Mouse (Mus musculus) kidney, postnatal 10 days (tissue): ENCODE data around the gene Bckdha.

Experiments
- DNase-seq: peaks from one replicate; pipeline ENCODE4 v3.0.0; 2021; ENCODE audit warnings: mixed read lengths

Bckdha gene

GRCm38 (mm10) chr7:25658657-25659472 is at the start of gene Bckdha, which contains the start of gene Exosc5:
Gene Bckdha (minus strand): TSS chr7:25658981.
Gene Exosc5 (plus strand): TSS chr7:25659164.
- DNase-seq: peak; percentile 99

GRCm38 (mm10) chr7:25707581-25708292 is 49.0 kb upstream of the Bckdha start:
- peak; percentile 77 for DNase-seq

DNA sequence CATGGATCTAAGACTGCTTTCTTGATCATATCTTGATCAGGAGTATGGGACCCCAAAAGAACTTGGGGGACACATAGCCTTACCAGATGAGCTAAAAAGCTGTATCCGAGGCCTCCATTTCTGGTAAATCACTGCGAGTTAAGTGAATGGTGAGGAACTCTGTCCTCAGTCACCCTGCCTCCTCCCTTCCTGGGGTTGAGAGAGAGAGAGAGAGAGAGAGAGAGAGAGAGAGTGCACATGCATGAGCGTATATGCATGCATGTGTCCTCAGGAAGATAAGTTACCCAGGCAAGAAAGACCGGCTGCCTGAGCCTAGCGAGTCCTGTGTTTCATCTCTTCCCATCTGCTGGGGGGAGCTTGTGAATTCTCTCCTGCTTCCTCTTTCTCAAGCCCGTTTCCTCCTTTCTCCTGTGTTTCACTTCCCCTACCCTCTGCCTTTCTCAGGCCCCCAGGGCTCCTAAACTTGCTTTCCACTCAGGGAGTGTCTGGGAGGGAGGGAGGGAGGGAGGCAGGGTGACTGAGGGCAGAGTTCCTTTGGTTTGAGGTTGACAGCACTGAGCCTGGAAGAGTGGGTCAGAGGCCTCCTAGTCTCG is 47.9 kb upstream of the Bckdha start:
- no peak for DNase-seq

GRCm38 (mm10) chr7:25705801-25706251 is 47.0 kb upstream of the Bckdha start:
- peak; percentile 69 for DNase-seq

- no peak for DNase-seq
These were observed 46.1 kb upstream of the Bckdha start for GRCm38 (mm10) chr7:25704716-25705364.

DNA sequence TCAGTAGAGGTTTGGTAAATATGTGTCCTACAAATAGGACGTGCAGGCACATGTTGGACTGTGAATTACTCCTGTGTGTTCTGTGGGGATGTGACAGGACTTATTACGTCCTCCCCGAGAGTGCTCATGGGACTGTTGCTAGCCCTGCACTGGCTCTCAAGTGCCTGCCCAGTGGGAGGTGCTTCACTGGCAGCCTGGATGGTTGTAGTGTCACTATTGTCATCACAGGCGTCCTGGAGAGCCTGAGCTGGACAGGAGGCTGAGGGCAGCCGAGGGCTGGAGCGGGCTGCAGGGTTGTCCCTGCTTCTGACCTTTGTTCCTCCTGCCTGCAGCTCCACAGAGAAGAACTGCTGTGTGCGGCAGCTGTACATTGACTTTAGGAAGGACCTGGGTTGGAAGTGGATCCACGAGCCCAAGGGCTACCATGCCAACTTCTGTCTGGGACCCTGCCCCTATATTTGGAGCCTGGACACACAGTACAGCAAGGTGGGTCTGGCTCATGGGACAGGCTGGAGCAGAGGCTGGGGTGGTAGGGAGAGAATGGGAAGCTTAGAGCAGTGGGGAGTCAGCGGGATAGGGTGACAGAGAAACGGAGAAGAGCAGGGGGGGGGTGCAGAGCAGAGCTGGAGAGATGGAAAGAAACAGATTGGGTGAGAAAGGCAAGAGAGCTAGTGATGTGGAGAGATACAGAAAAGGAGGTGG is 45.2 kb upstream of the Bckdha start:
- DNase-seq: no peak

DNA sequence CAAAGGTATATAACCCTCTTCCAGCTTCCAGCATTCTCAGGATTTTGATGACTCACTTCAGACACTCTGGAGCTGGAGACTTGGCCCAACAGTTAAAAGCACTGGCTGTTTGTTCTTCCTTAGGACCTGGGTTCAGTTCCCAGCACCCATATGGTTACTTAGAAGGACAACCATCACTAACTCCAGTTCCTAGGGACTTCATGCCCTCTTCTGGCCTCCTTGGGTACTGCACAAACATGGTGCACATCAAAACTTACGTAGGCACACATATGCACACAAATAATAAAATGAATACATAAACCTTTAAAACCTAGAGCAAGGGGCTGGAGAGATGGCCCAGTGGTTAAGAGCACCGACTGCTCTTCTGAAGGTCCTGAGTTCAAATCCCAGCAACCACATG is 43.6 kb upstream of the Bckdha start:
- no peak for DNase-seq

GRCm38 (mm10) chr7:25700732-25701131 is 42.0 kb upstream of the Bckdha start:
- DNase-seq: no peak

DNA sequence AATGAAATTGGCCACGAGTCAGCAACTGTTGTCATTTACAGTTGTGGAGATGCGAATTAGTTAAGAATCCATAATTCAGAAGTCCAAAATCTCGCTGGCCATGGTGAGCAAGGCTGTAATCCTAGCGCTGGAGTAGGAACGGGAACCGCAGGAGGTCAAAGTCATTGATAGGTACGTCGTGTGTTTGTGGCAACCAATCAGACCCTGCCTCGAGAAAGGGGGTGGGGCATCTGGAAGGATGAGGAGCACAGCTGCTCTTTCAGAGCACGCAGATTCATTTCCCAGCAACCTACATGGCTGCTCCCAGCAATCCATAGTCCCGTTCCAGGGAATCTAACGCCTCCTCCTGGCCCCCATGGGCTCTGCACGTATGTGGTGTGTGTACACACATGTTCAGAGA is 41.1 kb upstream of the Bckdha start:
- no peak for DNase-seq

GRCm38 (mm10) chr7:25694104-25694503 is 35.3 kb upstream of the Bckdha start:
- DNase-seq: no peak

DNA sequence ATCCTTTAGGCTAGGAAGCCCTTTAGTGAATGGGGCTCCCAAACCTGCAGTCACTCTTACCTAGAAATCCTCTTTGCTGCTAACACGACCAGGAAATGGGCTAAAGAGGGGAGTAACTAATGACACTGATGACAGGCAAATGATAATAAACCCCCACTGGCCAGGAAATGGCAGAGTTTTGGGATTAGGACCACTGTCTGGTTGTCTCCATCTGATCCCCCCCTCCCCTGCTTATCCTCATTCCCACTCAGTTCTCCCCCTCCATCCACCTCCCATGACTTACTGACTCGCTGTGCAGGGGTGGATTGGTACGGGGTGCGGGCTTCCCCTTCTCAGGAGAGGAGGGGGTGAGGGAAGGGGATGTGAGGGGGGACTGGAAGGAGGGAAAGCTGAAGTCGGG is 31.3 kb upstream of the Bckdha start:
- DNase-seq: no peak

GRCm38 (mm10) chr7:25689603-25690021 is 30.8 kb upstream of the Bckdha start:
- no peak for DNase-seq

DNA sequence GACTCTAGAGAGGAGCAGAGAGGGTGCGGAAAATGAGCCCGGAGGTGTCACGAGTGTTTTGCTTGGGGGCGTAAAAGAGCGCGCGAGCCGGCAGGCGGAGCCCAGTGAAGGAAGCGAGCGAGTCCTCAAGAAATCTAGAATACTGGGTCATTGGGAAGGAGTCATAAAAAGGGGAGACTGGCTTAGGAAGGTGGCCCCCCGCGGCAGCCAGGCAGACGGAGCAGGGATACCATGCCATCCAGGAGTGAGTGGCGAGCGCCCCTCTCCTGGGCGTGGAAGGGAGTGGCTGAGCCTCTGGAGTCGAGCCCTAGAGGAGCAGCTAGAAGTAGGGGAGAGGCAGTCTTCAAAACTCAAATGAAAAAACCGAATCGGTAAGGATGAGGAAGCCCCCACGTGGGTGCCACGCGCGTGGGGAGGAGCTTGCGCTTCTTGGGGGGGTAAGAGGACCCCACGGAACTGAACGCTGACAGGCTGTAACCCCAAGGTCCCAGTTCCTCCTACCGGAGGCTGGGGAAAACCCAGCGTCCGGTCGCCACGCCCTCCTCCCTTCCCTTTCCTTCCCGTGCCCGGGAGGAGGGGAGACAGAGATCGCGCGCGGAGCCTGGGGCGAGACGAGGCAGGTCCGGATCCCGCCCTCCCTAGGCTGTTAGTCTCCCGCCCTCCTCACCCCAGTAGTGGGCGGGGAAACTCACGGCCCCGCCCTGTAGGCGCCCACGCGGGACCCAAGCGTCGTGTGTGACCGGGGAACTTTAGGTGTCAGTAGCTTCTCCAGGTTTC is 30.2 kb upstream of the Bckdha start:
- DNase-seq: peak; percentile 88

DNA sequence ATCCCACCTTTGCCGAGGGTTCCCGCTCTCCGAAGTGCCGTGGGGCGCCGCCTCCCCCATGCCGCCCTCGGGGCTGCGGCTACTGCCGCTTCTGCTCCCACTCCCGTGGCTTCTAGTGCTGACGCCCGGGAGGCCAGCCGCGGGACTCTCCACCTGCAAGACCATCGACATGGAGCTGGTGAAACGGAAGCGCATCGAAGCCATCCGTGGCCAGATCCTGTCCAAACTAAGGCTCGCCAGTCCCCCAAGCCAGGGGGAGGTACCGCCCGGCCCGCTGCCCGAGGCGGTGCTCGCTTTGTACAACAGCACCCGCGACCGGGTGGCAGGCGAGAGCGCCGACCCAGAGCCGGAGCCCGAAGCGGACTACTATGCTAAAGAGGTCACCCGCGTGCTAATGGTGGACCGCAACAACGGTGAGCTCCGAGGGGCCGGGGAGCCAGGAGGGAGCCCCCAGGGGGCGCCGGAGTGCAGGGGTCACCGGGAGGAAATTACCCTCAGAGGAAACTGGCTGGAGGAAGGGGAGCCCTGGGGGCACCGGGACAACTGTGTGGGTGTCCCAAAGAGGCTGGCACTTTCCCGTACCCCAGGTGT is 29.1 kb upstream of the Bckdha start:
- peak; percentile 80 for DNase-seq

DNA sequence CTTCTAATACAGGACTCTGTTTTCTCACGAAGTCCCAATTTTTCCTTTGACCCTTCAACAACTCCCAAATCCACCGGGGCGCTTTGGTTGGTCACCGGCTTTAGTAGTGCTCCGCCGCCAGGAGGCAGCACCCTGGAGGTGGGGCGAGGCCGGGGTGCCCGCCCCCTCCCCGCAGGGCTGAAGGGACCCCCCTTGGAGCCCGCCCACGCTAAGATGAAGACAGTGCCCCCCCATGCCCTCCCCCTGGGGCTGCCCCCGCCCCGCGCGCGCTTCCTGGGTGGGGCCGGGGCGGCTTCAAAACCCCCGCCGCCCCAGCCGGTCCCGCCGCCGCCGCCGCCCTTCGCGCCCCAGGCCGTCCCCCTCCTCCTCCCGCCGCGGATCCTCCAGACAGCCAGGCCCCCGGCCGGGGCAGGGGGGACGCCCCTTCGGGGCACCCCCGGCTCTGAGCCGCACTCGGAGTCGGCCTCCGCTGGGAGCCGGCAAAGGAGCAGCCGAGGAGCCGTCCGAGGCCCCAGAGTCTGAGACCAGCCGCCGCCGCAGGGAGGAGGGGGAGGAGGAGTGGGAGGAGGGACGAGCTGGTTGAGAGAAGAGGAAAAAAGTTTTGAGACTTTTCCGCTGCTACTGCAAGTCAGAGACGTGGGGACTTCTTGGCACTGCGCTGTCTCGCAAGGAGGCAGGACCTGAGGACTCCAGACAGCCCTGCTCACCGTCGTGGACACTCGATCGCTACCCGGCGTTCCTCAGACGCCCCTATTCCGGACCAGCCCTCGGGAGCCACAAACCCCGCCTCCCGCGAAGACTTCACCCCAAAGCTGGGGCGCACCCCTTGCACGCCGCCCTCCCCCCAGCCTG is 28.1 kb upstream of the Bckdha start, which contains the start of gene Tgfb1:
Gene Tgfb1 (plus strand): TSS at position 323 of the 852 bp plus-strand sequence.
- peak; percentile 90 for DNase-seq

DNA sequence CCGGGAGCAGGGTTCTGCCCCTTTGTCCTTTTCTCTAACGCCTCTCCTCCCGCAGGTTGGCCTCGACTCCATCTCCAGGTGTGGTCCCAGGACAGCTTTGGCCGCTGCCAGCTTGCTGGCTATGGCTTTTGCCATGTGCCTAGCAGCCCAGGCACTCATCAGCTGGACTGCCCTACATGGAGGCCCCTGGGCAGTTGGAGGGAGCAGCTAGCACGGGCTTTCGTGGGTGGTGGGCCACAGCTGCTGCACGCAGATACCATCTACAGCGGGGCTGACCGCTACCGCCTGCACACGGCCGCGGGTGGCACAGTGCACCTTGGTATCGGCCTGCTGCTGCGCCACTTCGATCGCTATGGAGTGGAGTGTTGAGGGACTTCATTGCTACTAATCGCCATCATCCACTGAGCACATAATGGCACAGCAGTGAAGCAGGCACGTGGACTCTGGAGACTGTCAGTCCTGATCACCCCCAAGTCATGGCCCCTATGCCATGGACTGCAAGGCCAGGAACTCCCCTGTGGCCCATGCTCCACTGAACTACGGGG is 27.2 kb upstream of the Bckdha start:
- DNase-seq: no peak

DNA sequence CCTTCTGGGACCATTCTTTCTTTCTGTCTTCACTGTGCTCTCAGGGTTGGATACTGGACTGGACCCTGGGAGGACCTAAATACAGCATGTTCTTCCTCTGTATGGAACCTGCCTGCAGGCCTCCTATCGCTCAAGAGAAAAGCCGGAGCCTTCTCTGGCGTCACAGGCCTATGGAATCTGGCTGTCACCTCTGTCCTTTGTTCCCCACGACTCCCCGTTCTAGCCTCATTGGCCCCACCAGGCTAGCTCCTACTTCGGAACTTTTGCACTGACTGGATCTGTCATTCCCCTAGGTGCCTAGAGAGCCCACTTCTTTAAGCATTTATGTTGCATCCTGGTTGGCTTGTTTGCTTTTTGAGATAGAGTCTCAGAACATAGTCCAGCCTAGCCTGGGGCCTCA is 25.9 kb upstream of the Bckdha start:
- DNase-seq: no peak

GRCm38 (mm10) chr7:25683474-25684180 is 24.8 kb upstream of the Bckdha start:
- DNase-seq: peak; percentile 57
